Mouse (Mus musculus): ENCODE results near the gene Ly6g5b.

DNA sequence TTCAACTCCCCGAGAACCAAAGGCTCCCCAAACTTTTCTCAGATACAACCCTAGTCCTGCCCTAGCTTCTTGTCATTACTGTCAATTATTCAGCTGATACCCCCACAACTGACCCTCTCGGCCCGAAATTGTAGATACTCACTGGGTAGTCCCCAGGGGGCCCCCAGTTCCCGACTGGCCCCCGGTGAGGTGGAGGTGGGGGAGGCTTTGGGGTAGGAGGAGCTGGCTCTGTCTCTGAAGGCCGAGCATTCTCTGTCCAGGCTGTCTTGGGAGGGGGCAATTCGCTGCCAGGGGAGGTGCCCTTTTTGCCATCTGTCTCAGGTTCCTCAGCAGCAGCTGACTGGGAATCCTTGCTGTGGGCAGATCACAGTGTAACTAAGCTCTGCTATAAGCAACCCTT lies 44.4 kb upstream of the Ly6g5b start:
- no peak for TF ChIP-seq CTCF (IDR thresholded peaks at IDR 0.05; ENCODE audit: low read depth, low read length)
- TF ChIP-seq POLR2AphosphoS5 (IDR thresholded peaks at IDR 0.05; ENCODE audit: insufficient replicate concordance, low read depth, low read length) = no peak

Data from G1E (cell line).